Mouse (Mus musculus) adipose tissue, adult 10 weeks (tissue): ENCODE data around the gene Hoxa7. TPM values are rescaled to one million over a fixed set of nuclear protein-coding genes. Genes with fewer than 3 reads are reported as not detected.

Experiments
- polyA plus RNA-seq: library from polyadenylated mRNA; stranded (reverse); fragments of 350-450 nt; fragmentation: Illumina TruSeq; extraction: RNeasy Lipid Tissue Mini Kit (QIAGEN cat#74804); gene quantifications from one replicate; pipeline ENCODE4 v1.2.3, GENCODE M21; 2014; ENCODE audit warnings: low read depth, low replicate concordance

Gene Hoxa7
- 20.0 TPM for polyA plus RNA-seq

GRCm38 (mm10) chr6:52221337-52221992 is at the start of gene Hoxa7:
TSS of gene Hoxa7 (minus strand) at chr6:52221854.

GRCm38 (mm10) chr6:52260654-52261575 is 39.3 kb upstream of the Hoxa7 start, which contains the start of gene Hoxa13:
TSS of gene Hoxa13 (minus strand) at chr6:52260880.

GRCm38 (mm10) chr6:52245757-52246142 is 24.1 kb upstream of the Hoxa7 start, which contains the start of gene Hoxa11:
TSS of gene Hoxa11 (minus strand) at chr6:52245810.

GRCm38 (mm10) chr6:52240389-52241000 is 18.8 kb upstream of the Hoxa7 start, which contains the start of gene Hoxa10:
TSS of gene Hoxa10 (minus strand) at chr6:52240854.

GRCm38 (mm10) chr6:52230516-52231165 is 9.0 kb upstream of the Hoxa7 start, which contains the start of gene Hoxa9:
TSS of gene Hoxa9 (minus strand) at chr6:52231089.

GRCm38 (mm10) chr6:52213119-52213986 is 8.3 kb downstream of the Hoxa7 start, which contains the start of the genes Hoxa3 and Gm28308:
TSS of gene Hoxa3 (minus strand) at chr6:52213336.
TSS of gene Gm28308 (minus strand) at chr6:52213339.

GRCm38 (mm10) chr6:52208072-52208867 is 13.4 kb downstream of the Hoxa7 start, which contains the start of gene Hoxa6:
TSS of gene Hoxa6 (minus strand) at chr6:52208722.

GRCm38 (mm10) chr6:52204050-52204752 is 17.5 kb downstream of the Hoxa7 start, which contains the start of gene Hoxa5:
TSS of gene Hoxa5 (minus strand) at chr6:52204587.

GRCm38 (mm10) chr6:52190906-52191810 is 30.5 kb downstream of the Hoxa7 start, which contains the start of gene Hoxa4:
TSS of gene Hoxa4 (minus strand) at chr6:52191753.

GRCm38 (mm10) chr6:52177061-52177735 is 44.5 kb downstream of the Hoxa7 start, which contains the start of gene 5730596B20Rik:
TSS of gene 5730596B20Rik (plus strand) at chr6:52177498.

GRCm38 (mm10) chr6:52164626-52165440 is 56.8 kb downstream of the Hoxa7 start, which contains the start of gene Hoxa2:
TSS of gene Hoxa2 (minus strand) at chr6:52164831.

Other genes with a start within 250 kb of the Hoxa7 start
- gene Skap2, start 209.3 kb downstream of the Hoxa7 start, polyA plus RNA-seq, result 39.8 TPM
- 1.3 TPM for gene Hoxa1, start 63.5 kb downstream of the Hoxa7 start, polyA plus RNA-seq
- gene Hoxa2, start 57.0 kb downstream of the Hoxa7 start, polyA plus RNA-seq, result 2.7 TPM
- 0.84 TPM for gene 5730596B20Rik, start 44.4 kb downstream of the Hoxa7 start, polyA plus RNA-seq
- 4.5 TPM for gene Hoxa4, start 30.1 kb downstream of the Hoxa7 start, polyA plus RNA-seq
- 11.7 TPM for gene Hoxa5, start 17.3 kb downstream of the Hoxa7 start, polyA plus RNA-seq
- gene Hoxa6, start 13.1 kb downstream of the Hoxa7 start, polyA plus RNA-seq, result 5.7 TPM
- 8.9 TPM for gene Hoxa3, start 8.5 kb downstream of the Hoxa7 start, polyA plus RNA-seq
- 1.7 TPM for gene Gm28308, start 8.5 kb downstream of the Hoxa7 start, polyA plus RNA-seq
- 7.2 TPM for gene Hoxa9, start 9.2 kb upstream of the Hoxa7 start, polyA plus RNA-seq
- 2.5 TPM for gene Hoxa10, start 19.0 kb upstream of the Hoxa7 start, polyA plus RNA-seq
- 0.42 TPM for gene Hoxa11, start 24.0 kb upstream of the Hoxa7 start, polyA plus RNA-seq
- gene Hoxa13, start 39.0 kb upstream of the Hoxa7 start, polyA plus RNA-seq, result not detected
- gene Evx1, start 91.6 kb upstream of the Hoxa7 start, polyA plus RNA-seq, result 0.34 TPM